Mouse (Mus musculus) retina, embryonic 14.5 days (tissue): ENCODE data around the gene Abcb8.

Experiments
- DNase-seq: peaks from one replicate; pipeline ENCODE4 v3.0.0-alpha.2; 2015; ENCODE audit warnings: low spot score

Gene Abcb8

GRCm38 (mm10) chr5:24393392-24393997 is at the start of gene Abcb8:
Gene Abcb8, plus strand, starts transcription at chr5:24393663.
- peak; percentile 93 for DNase-seq

- DNase-seq, result peak; percentile 90
Measured at GRCm38 (mm10) chr5:24343977-24344436, 49.5 kb upstream of the Abcb8 start.

- DNase-seq, result peak; percentile 48
Measured at GRCm38 (mm10) chr5:24344477-24345051, 48.9 kb upstream of the Abcb8 start.

GRCm38 (mm10) chr5:24346313-24346712 is 47.1 kb upstream of the Abcb8 start:
- no peak for DNase-seq

- no peak for DNase-seq
Measured at GRCm38 (mm10) chr5:24347186-24347875, 46.1 kb upstream of the Abcb8 start.

GRCm38 (mm10) chr5:24348128-24348527 is 45.3 kb upstream of the Abcb8 start:
- peak; percentile 78 for DNase-seq

GRCm38 (mm10) chr5:24348546-24348945 is 44.9 kb upstream of the Abcb8 start:
- DNase-seq, result peak; percentile 39

GRCm38 (mm10) chr5:24350073-24350472 is 43.4 kb upstream of the Abcb8 start:
- DNase-seq, result no peak

- no peak for DNase-seq
Measured at GRCm38 (mm10) chr5:24350531-24351250, 42.8 kb upstream of the Abcb8 start.

- DNase-seq, result no peak
Measured at GRCm38 (mm10) chr5:24351278-24351677, 42.2 kb upstream of the Abcb8 start, which contains the start of gene Kcnh2. Gene Kcnh2, minus strand, starts transcription at chr5:24351604.

GRCm38 (mm10) chr5:24351701-24352171 is 41.7 kb upstream of the Abcb8 start:
- peak; percentile 92 for DNase-seq

GRCm38 (mm10) chr5:24352251-24352859 is 41.1 kb upstream of the Abcb8 start:
- peak; percentile 78 for DNase-seq

GRCm38 (mm10) chr5:24353327-24353726 is 40.1 kb upstream of the Abcb8 start:
- no peak for DNase-seq

GRCm38 (mm10) chr5:24356764-24357163 is 36.7 kb upstream of the Abcb8 start:
- no peak for DNase-seq

GRCm38 (mm10) chr5:24357461-24357860 is 36.0 kb upstream of the Abcb8 start:
- peak; percentile 95 for DNase-seq

- peak; percentile 93 for DNase-seq
Measured at GRCm38 (mm10) chr5:24360792-24361454, 32.5 kb upstream of the Abcb8 start.

GRCm38 (mm10) chr5:24363467-24363866 is 30.0 kb upstream of the Abcb8 start:
- DNase-seq, result no peak

GRCm38 (mm10) chr5:24364061-24364460 is 29.4 kb upstream of the Abcb8 start:
- DNase-seq, result no peak

- no peak for DNase-seq
Measured at GRCm38 (mm10) chr5:24364508-24364907, 29.0 kb upstream of the Abcb8 start, which contains the start of gene Nos3. Gene Nos3, plus strand, starts transcription at chr5:24364810.

- DNase-seq, result no peak
Measured at GRCm38 (mm10) chr5:24364963-24365362, 28.5 kb upstream of the Abcb8 start.

GRCm38 (mm10) chr5:24365528-24365927 is 27.9 kb upstream of the Abcb8 start:
- no peak for DNase-seq
